In the genomic region with DNA sequence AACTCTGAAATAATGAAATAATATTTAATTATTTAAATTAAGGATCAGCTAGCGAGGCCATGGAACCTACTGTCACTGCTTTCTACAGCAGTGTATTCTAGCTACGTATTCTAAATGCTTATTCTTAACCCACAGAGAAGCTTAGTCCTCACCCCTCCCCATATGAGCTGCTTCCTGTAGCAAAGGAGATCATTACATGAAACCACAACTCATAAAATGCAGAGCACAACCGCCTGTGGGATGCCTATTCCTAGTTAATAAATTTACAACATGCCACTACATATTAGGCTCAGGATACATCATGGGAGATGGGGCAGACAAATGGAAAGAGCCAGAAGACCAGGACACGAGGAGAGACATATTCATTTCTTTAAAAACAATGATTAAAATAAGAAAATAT, we compare ENCODE assay signal across 34 mouse cellular contexts.
"Had no signal": no experiment of that assay in that cellular context is flagged by ENCODE, and none has a peak within 500 bp of the region (broad histone marks: within the 10 kb centered on the region; RNA-seq: fewer than 3 reads in every experiment).

No protein-coding gene starts in this region.

- H3K9me3 ChIP-seq: heart, embryonic 10.5 days; heart, embryonic 12.5 days; heart, embryonic 13.5 days; heart, embryonic 15.5 days; hindbrain, embryonic 10.5 days; hindbrain, embryonic 12.5 days; hindbrain, embryonic 13.5 days; hindbrain, embryonic 15.5 days; intestine, embryonic 15.5 days; kidney, embryonic 15.5 days had no signal

- H3K36me3 ChIP-seq: heart, embryonic 10.5 days; heart, embryonic 12.5 days; heart, embryonic 13.5 days; heart, embryonic 15.5 days; hindbrain, embryonic 10.5 days; hindbrain, embryonic 12.5 days; hindbrain, embryonic 13.5 days; hindbrain, embryonic 15.5 days; intestine, embryonic 15.5 days; kidney, embryonic 15.5 days had no signal

- H3K9ac ChIP-seq: heart, embryonic 12.5 days; heart, embryonic 13.5 days; heart, embryonic 15.5 days; hindbrain, embryonic 12.5 days; hindbrain, embryonic 13.5 days; hindbrain, embryonic 14.5 days; hindbrain, embryonic 15.5 days; intestine, embryonic 15.5 days; kidney, embryonic 15.5 days had no signal

- H3K27ac ChIP-seq: heart, embryonic 10.5 days; heart, embryonic 13.5 days; heart, embryonic 15.5 days; hindbrain, embryonic 10.5 days; hindbrain, embryonic 12.5 days; hindbrain, embryonic 13.5 days; hindbrain, embryonic 14.5 days; hindbrain, embryonic 15.5 days; hindbrain, postnatal 0 days; intestine, embryonic 15.5 days; kidney, embryonic 15.5 days; kidney, postnatal 0 days; layer of hippocampus, adult 2 months; left cerebral cortex, adult 2 months had no signal

- H3K27me3 ChIP-seq: heart, embryonic 12.5 days; heart, embryonic 13.5 days; heart, embryonic 15.5 days; hindbrain, embryonic 12.5 days; hindbrain, embryonic 13.5 days; hindbrain, embryonic 15.5 days; intestine, embryonic 15.5 days; kidney, embryonic 15.5 days had no signal

- H3K4me1 ChIP-seq: heart, embryonic 10.5 days; heart, embryonic 12.5 days; heart, embryonic 13.5 days; heart, embryonic 15.5 days; hindbrain, embryonic 10.5 days; hindbrain, embryonic 12.5 days; hindbrain, embryonic 13.5 days; hindbrain, embryonic 15.5 days; intestine, embryonic 15.5 days; kidney, embryonic 15.5 days had no signal

- DNase-seq: heart, postnatal 10 days; heart, postnatal 14 days; heart, postnatal 36 days; kidney, adult 11 months; kidney, adult 18-20 months; kidney, adult 2 months; kidney, adult 8-10 months; kidney, adult 9 months; kidney, postnatal 10 days; kidney, postnatal 14 days; kidney, postnatal 25 days; kidney, postnatal 36 days; kidney, postnatal 4 days; layer of hippocampus, adult 9-11 months; layer of hippocampus, postnatal 36 days had no signal

- H3K4me3 ChIP-seq: heart, embryonic 10.5 days; heart, embryonic 12.5 days; heart, embryonic 13.5 days; heart, embryonic 15.5 days; hindbrain, embryonic 10.5 days; hindbrain, embryonic 12.5 days; hindbrain, embryonic 13.5 days; hindbrain, embryonic 15.5 days; intestine, embryonic 15.5 days; kidney, embryonic 15.5 days; layer of hippocampus, adult 2 months; left cerebral cortex, adult 2 months had no signal

- ATAC-seq: hindbrain, embryonic 16.5 days; hindbrain, postnatal 0 days; inflammation-experienced regulatory T-cells, adult 6 months; intestine, embryonic 15.5 days; intestine, embryonic 16.5 days; intestine, postnatal 0 days had no signal
